ENCODE assay signal across 8 mouse cellular contexts in the genomic region with DNA sequence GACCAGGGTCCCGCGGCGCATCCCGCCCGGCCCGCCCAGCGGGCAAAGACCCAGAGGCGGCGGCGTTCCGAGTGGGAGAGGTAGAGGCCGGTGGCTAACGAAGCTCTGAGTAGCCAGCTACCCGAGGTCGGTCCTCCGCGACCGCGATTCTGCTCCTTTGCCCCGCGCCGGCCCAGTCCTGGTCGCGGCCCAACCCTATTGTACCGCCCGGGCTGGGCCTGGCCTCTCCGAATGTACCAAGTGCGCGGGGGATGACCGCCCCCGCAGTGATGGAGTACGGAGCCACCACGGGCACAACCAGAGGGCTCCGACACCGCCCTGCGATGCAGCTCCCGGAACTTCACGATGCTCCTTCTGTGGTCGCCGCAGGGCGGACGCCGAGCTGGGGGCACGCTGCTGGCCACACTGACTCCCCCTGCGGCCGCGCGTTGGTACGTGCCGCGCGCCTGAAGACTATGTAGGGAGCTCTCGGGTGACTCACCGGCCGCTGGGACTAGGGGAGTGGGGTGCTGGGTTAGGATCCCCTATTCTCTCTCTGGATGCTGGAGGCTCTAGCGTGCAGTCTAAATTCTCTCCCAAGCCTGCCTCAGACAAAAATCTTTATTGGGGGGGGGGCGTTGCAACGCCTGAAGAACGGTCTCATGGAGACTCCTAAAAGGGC. TPM values are rescaled to one million over a fixed set of nuclear protein-coding genes. Genes with fewer than 3 reads are reported as not detected.
DNase-seq lines count a peak whose midpoint lies in the region; ATAC-seq lines count a peak whose summit lies in the region.

TSS of gene Map7d1 (minus strand) at position 213 of the 661 bp plus-strand sequence.

- peak within 1 kb of the TSS; percentile 99 for H3K9ac ChIP-seq in forebrain, embryonic 12.5 days
- H3K9ac ChIP-seq in heart, embryonic 16.5 days (ENCODE audit: low read length), result peak within 1 kb of the TSS; percentile 99
- H3K9ac ChIP-seq in liver, embryonic 15.5 days, result peak within 1 kb of the TSS; percentile 81
- peak within 1 kb of the TSS; percentile 97 for H3K9ac ChIP-seq in neural tube, embryonic 11.5 days (ENCODE audit: low read length)
- peak within 1 kb of the TSS; percentile 98 for H3K9ac ChIP-seq in stomach, embryonic 16.5 days (ENCODE audit: low read length)

- H3K4me2 ChIP-seq in forebrain, embryonic 12.5 days, result peak within 1 kb of the TSS; percentile 96
- peak within 1 kb of the TSS; percentile 87 for H3K4me2 ChIP-seq in heart, embryonic 16.5 days (ENCODE audit: low read depth, low read length)
- H3K4me2 ChIP-seq in liver, embryonic 15.5 days, result peak within 1 kb of the TSS; percentile 99
- H3K4me2 ChIP-seq in neural tube, embryonic 11.5 days (ENCODE audit: low read depth), result peak within 1 kb of the TSS; percentile 96
- H3K4me2 ChIP-seq in stomach, embryonic 16.5 days (ENCODE audit: low read depth, low read length), result peak within 1 kb of the TSS; percentile 94

- DNase-seq in CD8-positive naive resting alpha-beta T cell, adult 2 months (ENCODE audit: low read depth in 2 of 2, low spot score in 2 of 2), result peak; percentile 79 to 80
- DNase-seq in c-Kit-positive CD71-positive TER-119-negative erythroid progenitor cells, embryonic 14.5 days (ENCODE audit: low read depth), result peak; percentile 69
- peak; percentile 87 to 93 for DNase-seq in kidney, postnatal 36 days
- peak; percentile 88 for DNase-seq in neural tube, embryonic 11.5 days (ENCODE audit: low spot score)

- peak within 1 kb of the TSS; percentile 95 for H3K27ac ChIP-seq in forebrain, embryonic 12.5 days
- peak within 1 kb of the TSS; percentile 94 for H3K27ac ChIP-seq in heart, embryonic 16.5 days (ENCODE audit: low read length)
- H3K27ac ChIP-seq in liver, embryonic 15.5 days (replicated peaks), result peak within 1 kb of the TSS; percentile 82
- H3K27ac ChIP-seq in neural tube, embryonic 11.5 days (ENCODE audit: low read depth, low read length), result peak within 1 kb of the TSS; percentile 96
- H3K27ac ChIP-seq in stomach, embryonic 16.5 days (ENCODE audit: low read length), result peak within 1 kb of the TSS; percentile 90

- peak; percentile 85 for ATAC-seq in forebrain, embryonic 12.5 days (ENCODE audit: low FRiP score)
- ATAC-seq in heart, embryonic 16.5 days (replicated peaks; ENCODE audit: extremely low read depth, insufficient read depth, low FRiP score), result peak; percentile 82
- peak; percentile 82 for ATAC-seq in liver, embryonic 15.5 days (ENCODE audit: insufficient read depth)
- ATAC-seq in neural tube, embryonic 11.5 days (ENCODE audit: insufficient read depth, low FRiP score, low TSS enrichment), result peak; percentile 84
- peak; percentile 85 for ATAC-seq in stomach, embryonic 16.5 days (ENCODE audit: insufficient read depth, low FRiP score)

- H3K27me3 ChIP-seq in forebrain, embryonic 12.5 days, result 0 out of 2 replicates have a peak, but pooled peaks cover 4% of the 10 kb centered on the region
- no peaks in the 10 kb centered on the region for H3K27me3 ChIP-seq in heart, embryonic 16.5 days (ENCODE audit: control insufficient read depth, insufficient read depth, low read length)
- H3K27me3 ChIP-seq in liver, embryonic 15.5 days, result peaks cover 61% of the 10 kb centered on the region
- no peaks in the 10 kb centered on the region for H3K27me3 ChIP-seq in neural tube, embryonic 11.5 days (ENCODE audit: control insufficient read depth, insufficient read depth, low read length)
- no peaks in the 10 kb centered on the region for H3K27me3 ChIP-seq in stomach, embryonic 16.5 days (ENCODE audit: control insufficient read depth, insufficient read depth, low read length)

- H3K9me3 ChIP-seq in forebrain, embryonic 12.5 days, result no peaks in the 10 kb centered on the region
- no peaks in the 10 kb centered on the region for H3K9me3 ChIP-seq in heart, embryonic 16.5 days (replicated peaks; ENCODE audit: control insufficient read depth, low read length)
- no peaks in the 10 kb centered on the region for H3K9me3 ChIP-seq in liver, embryonic 15.5 days (replicated peaks)
- no peaks in the 10 kb centered on the region for H3K9me3 ChIP-seq in neural tube, embryonic 11.5 days (ENCODE audit: control insufficient read depth, low read length)
- H3K9me3 ChIP-seq in stomach, embryonic 16.5 days (replicated peaks; ENCODE audit: control insufficient read depth, low read length), result no peaks in the 10 kb centered on the region

- no peaks in the 10 kb centered on the region for H3K36me3 ChIP-seq in forebrain, embryonic 12.5 days (replicated peaks)
- no peaks in the 10 kb centered on the region for H3K36me3 ChIP-seq in heart, embryonic 16.5 days (ENCODE audit: control insufficient read depth, insufficient read depth)
- H3K36me3 ChIP-seq in liver, embryonic 15.5 days (replicated peaks), result no peaks in the 10 kb centered on the region
- H3K36me3 ChIP-seq in neural tube, embryonic 11.5 days (ENCODE audit: control insufficient read depth, insufficient read depth, low read length), result 0 out of 2 replicates have a peak, but pooled peaks cover 2% of the 10 kb centered on the region
- no peaks in the 10 kb centered on the region for H3K36me3 ChIP-seq in stomach, embryonic 16.5 days (ENCODE audit: control insufficient read depth, insufficient read depth, low read length)

- H3K4me3 ChIP-seq in forebrain, embryonic 12.5 days (replicated peaks), result peak within 1 kb of the TSS; percentile 100
- H3K4me3 ChIP-seq in heart, embryonic 16.5 days (ENCODE audit: low read length), result peak within 1 kb of the TSS; percentile 98
- H3K4me3 ChIP-seq in liver, embryonic 15.5 days (replicated peaks), result peak within 1 kb of the TSS; percentile 81
- peak within 1 kb of the TSS; percentile 98 for H3K4me3 ChIP-seq in neural tube, embryonic 11.5 days (ENCODE audit: low read depth, low read length)
- H3K4me3 ChIP-seq in stomach, embryonic 16.5 days (replicated peaks; ENCODE audit: low read length), result peak within 1 kb of the TSS; percentile 100

- peaks cover 78% of the 10 kb centered on the region for H3K4me1 ChIP-seq in forebrain, embryonic 12.5 days
- H3K4me1 ChIP-seq in heart, embryonic 16.5 days (ENCODE audit: control insufficient read depth, insufficient read depth, low read length), result peaks cover 70% of the 10 kb centered on the region
- peaks cover 93% of the 10 kb centered on the region for H3K4me1 ChIP-seq in liver, embryonic 15.5 days (replicated peaks)
- peaks cover 67% of the 10 kb centered on the region for H3K4me1 ChIP-seq in neural tube, embryonic 11.5 days (ENCODE audit: control insufficient read depth, insufficient read depth, low read length)
- H3K4me1 ChIP-seq in stomach, embryonic 16.5 days (ENCODE audit: control insufficient read depth, insufficient read depth, low read length), result peaks cover 65% of the 10 kb centered on the region

- WGBS in forebrain, embryonic 12.5 days, result under 1% methylated on average over 58 of the region's 59 CpGs
- under 1% methylated on average over 58 of the region's 59 CpGs for WGBS in heart, embryonic 16.5 days
- WGBS in liver, embryonic 15.5 days (ENCODE audit: insufficient replicate concordance), result under 1% methylated on average over 59 of the region's 59 CpGs
- under 1% methylated on average over 54 of the region's 59 CpGs for WGBS in neural tube, embryonic 11.5 days
- WGBS in stomach, embryonic 16.5 days, result under 1% methylated on average over 59 of the region's 59 CpGs

RNA-seq across cellular contexts. Expression of gene Map7d1, which starts in this region (rescaled TPM):
- 104 and 105 TPM in 2 replicates for polyA plus RNA-seq in forebrain, embryonic 12.5 days (2016; fragmentation: Nextera tagmentation; extraction: Ambion mirVana)
- polyA plus RNA-seq in heart, embryonic 16.5 days (2015; fragmentation: Nextera tagmentation; extraction: Ambion mirVana), result 34.7 and 36.1 TPM in 2 replicates
- 6.7 and 7.7 TPM in 2 replicates for polyA plus RNA-seq in liver, embryonic 15.5 days (2015; fragmentation: Nextera tagmentation; extraction: Ambion mirVana)
- polyA plus RNA-seq in neural tube, embryonic 11.5 days (2014; fragmentation: Nextera tagmentation; extraction: Ambion mirVana), result 80.9 and 83.6 TPM in 2 replicates
- 14.4 and 20.0 TPM in 2 replicates for polyA plus RNA-seq in stomach, embryonic 16.5 days (2015; fragmentation: Nextera tagmentation; extraction: Ambion mirVana)

Comparison
In these comparisons a context has a peak if more than half of its experiments do, and no peak if none do; other contexts are left out.
1. Peak in every context shown above with its lines: DNase-seq, ATAC-seq, H3K4me3 ChIP-seq and H3K27ac ChIP-seq.